Mouse (Mus musculus) olfactory bulb, adult 2 months (tissue): ENCODE measurements at regions not wholly inside any gene's neighbourhood (a gene's known extent, or its start where the extent isn't known, plus 50 kb on each side); places are given as distances from the start of the nearest gene placed in this dataset.
"Not testable (repeated sequence)": the region's sequence is repeated elsewhere in the genome, so short reads cannot be mapped to it uniquely, and the experiment has no call there.

Source experiments
- H3K27ac ChIP-seq: fragments of 200-500 bp; 2 replicates; pipeline ENCODE4 v1.5.1; 2012; ENCODE audit warnings: low read depth, low read length; ENCODE audit not compliant: insufficient read depth
- H3K4me1 ChIP-seq: fragments of 200-500 bp; 2 replicates; pipeline ENCODE4 v1.6.1; 2012; ENCODE audit warnings: low read length; ENCODE audit not compliant: control insufficient read depth, insufficient read depth
- H3K4me3 ChIP-seq: fragments of 200-500 bp; 2 replicates; pipeline ENCODE4 v1.5.1; 2012; ENCODE audit warnings: mild to moderate bottlenecking, low read depth, low read length, moderate library complexity; ENCODE audit not compliant: insufficient read depth
- CTCF ChIP-seq: fragments of 200-500 bp; IDR thresholded peaks from 2 replicates; pipeline ENCODE4 v1.5.1; 2012; ENCODE audit warnings: low read depth, mild to moderate bottlenecking, low read length, moderate library complexity; ENCODE audit not compliant: insufficient read depth
- POLR2A ChIP-seq: fragments of 200-500 bp; IDR thresholded peaks from 2 replicates; pipeline ENCODE4 v1.6.1; 2012; ENCODE audit warnings: mild to moderate bottlenecking, low read depth, low read length, moderate library complexity; ENCODE audit not compliant: insufficient read depth
- WGBS: fragments of 180-500 bp; shearing (Covaris S2); methylation state at CpG from one replicate; pipeline ENCODE4 v1.1.7; 2018; 5-methylcytosine and 5-hydroxymethylcytosine counted together

GRCm38 (mm10) chr14:18468611-18469010 is 137.0 kb upstream of the Ube2e1 start:
- H3K4me3 ChIP-seq, result no peak overlapping the region
- peaks cover 3% of the 10 kb centered on the region for H3K4me1 ChIP-seq
- no peak overlapping the region for H3K27ac ChIP-seq
- TF ChIP-seq CTCF (no peak), POLR2A (no peak)
- WGBS, result 36% methylated on average over 3 of the region's 3 CpGs

- not testable (repeated sequence) for H3K4me3 ChIP-seq, H3K4me1 ChIP-seq, H3K27ac ChIP-seq
- WGBS, result 90% methylated on average over 4 of the region's 4 CpGs
These were observed 135.2 kb upstream of the Ube2e1 start for GRCm38 (mm10) chr14:18466864-18467263.

DNA sequence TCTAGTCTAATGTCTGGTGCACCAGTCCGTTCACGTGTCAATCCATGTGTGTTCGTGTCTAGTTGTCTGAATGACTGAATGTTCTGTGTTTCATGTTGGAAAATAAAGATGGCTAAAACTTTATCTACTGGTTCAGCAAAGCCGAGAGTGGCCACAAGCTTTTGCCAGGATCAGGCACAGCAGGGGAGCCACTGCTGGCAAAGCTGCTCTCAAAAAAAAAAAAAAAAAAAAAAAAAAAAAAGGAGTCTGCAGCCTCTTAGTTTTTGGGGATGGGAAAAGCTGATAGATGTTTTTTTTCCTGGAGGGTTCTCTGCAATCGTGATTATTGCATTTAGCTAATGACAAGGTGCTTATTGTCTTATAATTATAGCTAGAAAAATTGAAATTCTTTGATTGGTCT is 132.5 kb upstream of the Ube2e1 start:
- 19% methylated on average over 5 of the region's 5 CpGs for WGBS
- not testable (repeated sequence) for H3K4me3 ChIP-seq, H3K27ac ChIP-seq, H3K4me1 ChIP-seq

GRCm38 (mm10) chr14:18463230-18463873 is 131.7 kb upstream of the Ube2e1 start:
- no peak overlapping the region for H3K4me3 ChIP-seq
- 22% methylated on average over 14 of the region's 14 CpGs for WGBS
- TF ChIP-seq POLR2A (no peak), CTCF (no peak)
- no peaks in the 10 kb centered on the region; the same call in 1 of the 2 replicates for H3K4me1 ChIP-seq
- H3K27ac ChIP-seq, result no peak overlapping the region

- Histone ChIP-seq H3K4me1 (no peaks in the 10 kb centered on the region; the same call in 1 of the 2 replicates), H3K27ac (no peak overlapping the region), H3K4me3 (no peak overlapping the region)
- 88% methylated on average over 4 of the region's 4 CpGs for WGBS
- TF ChIP-seq POLR2A (no peak), CTCF (no peak)
These were observed 130.7 kb upstream of the Ube2e1 start for GRCm38 (mm10) chr14:18462381-18462780.

GRCm38 (mm10) chr14:18448666-18449065 is 117.0 kb upstream of the Ube2e1 start:
- TF ChIP-seq CTCF (no peak), POLR2A (no peak)
- H3K4me1 ChIP-seq, result no peaks in the 10 kb centered on the region
- H3K4me3 ChIP-seq, result no peak overlapping the region
- no peak overlapping the region for H3K27ac ChIP-seq
- 79% methylated on average over 1 of the region's 1 CpGs for WGBS

- Histone ChIP-seq H3K27ac (no peak overlapping the region), H3K4me3 (no peak overlapping the region), H3K4me1 (no peaks in the 10 kb centered on the region)
- WGBS, result 52% methylated on average over 1 of the region's 1 CpGs
- TF ChIP-seq POLR2A (no peak), CTCF (no peak)
These were observed 112.8 kb upstream of the Ube2e1 start for GRCm38 (mm10) chr14:18444492-18444891.

GRCm38 (mm10) chr14:18428968-18429367 is 97.3 kb upstream of the Ube2e1 start:
- H3K4me3 ChIP-seq, H3K4me1 ChIP-seq, H3K27ac ChIP-seq: not testable (repeated sequence)
- WGBS, result 47% methylated on average over 4 of the region's 4 CpGs

- H3K4me3 ChIP-seq, result no peak overlapping the region
- no peak overlapping the region for H3K27ac ChIP-seq
- H3K4me1 ChIP-seq, result no peaks in the 10 kb centered on the region
- TF ChIP-seq CTCF (no peak), POLR2A (no peak)
These were observed 94.2 kb upstream of the Ube2e1 start for GRCm38 (mm10) chr14:18425887-18426286.

DNA sequence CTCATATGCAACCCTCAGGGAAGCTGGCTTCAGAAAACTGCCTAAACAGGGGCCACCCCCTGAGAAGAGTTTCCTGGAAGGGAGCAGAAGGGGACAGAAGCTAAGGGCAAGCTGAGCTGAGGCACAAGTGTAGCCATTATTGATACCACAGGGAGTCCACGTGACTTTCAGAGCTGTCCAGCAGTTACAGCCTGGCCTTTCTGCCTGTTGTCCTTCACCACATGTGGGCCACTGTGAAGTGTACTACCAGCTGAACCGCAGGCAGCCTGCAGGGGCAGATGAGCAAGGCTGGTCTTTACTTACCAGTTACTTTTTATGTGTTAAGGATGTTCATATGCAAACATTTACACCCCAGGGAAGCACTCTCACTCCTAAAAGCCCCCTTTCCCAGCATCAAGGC is 85.2 kb upstream of the Ube2e1 start:
- H3K27ac ChIP-seq, result no peak overlapping the region
- H3K4me3 ChIP-seq, result no peak overlapping the region
- H3K4me1 ChIP-seq, result no peaks in the 10 kb centered on the region
- no peak for TF ChIP-seq CTCF
- WGBS, result 33% methylated on average over 2 of the region's 2 CpGs
